Mouse (Mus musculus): ENCODE measurements around the gene Atxn7l2. TPM values are rescaled to one million over a fixed set of nuclear protein-coding genes. Genes with fewer than 3 reads are reported as not detected.
"Not testable (repeated sequence)": the region's sequence is repeated elsewhere in the genome, so short reads cannot be mapped to it uniquely, and the experiment has no call there.

Gene Atxn7l2
- polyA plus RNA-seq (2012; rRNA removed), result 6.8 and 7.8 TPM in 2 replicates

DNA sequence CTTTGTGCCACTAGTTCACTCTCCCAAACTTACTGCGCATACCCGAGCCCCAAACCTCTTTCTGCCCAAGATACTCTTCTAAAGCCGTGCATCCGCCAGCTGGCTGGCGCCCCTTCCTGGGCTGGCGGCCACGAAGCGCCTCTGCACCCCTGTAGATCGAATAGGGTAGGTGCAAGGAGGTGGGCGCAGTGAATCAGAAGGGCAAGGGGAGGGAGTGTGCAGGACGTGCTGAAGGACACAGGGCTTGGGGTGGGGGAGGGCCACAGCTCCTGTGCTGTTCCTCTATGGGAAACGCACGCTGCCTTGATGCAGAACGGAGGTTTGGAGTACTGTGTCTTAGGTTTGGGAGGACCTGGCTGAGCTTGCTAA is at the start of gene Atxn7l2:
Gene Atxn7l2 (minus strand): TSS at position 164 of the 369 bp plus-strand sequence.
- DNase-seq (ENCODE audit: low read depth), result no peak

- peak; percentile 47 for DNase-seq (ENCODE audit: low read depth)
Measured at GRCm38 (mm10) chr3:108259319-108259718, 48.6 kb upstream of the Atxn7l2 start.

DNA sequence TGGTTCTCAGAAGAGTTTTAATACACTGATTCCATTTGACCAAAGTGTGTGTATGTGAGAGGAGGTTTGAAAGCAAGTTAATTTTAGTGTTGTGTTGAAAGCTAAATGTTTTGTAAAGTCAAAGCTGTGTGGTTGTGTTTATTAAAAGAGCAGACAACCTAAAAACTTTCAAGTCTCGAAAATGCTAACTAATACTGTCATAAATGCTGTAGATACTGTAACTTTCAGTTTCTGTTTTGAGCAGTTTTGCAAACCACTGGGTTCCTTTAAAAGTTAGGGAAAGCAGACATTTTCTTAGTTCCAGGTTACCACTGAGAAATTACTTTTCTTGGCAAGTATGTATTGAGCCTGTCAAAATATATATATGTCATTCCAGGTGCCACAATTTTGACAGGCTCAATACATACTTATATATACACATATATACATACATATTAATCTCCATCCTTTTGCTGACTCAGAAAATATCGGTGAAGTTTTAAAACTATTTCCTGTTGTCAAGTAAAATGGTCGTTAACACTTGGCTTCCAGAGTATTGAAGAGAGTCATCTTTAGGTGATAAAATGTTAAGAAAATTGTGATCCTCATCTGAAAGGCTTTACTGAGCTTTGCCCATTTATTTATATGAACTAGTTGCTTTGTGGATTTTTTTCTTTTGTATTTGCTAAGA is 47.2 kb upstream of the Atxn7l2 start:
- no peak for DNase-seq (ENCODE audit: low read depth)

GRCm38 (mm10) chr3:108256719-108257637 is 46.2 kb upstream of the Atxn7l2 start, which contains the start of gene Psma5:
TSS of gene Psma5 (plus strand) at chr3:108256926.
- peak; percentile 90 for DNase-seq (ENCODE audit: low read depth)

- DNase-seq (ENCODE audit: low read depth), result no peak
Measured at GRCm38 (mm10) chr3:108246857-108247256, 36.1 kb upstream of the Atxn7l2 start.

- no peak for DNase-seq (ENCODE audit: low read depth)
Measured at GRCm38 (mm10) chr3:108241243-108241839, 30.6 kb upstream of the Atxn7l2 start.

DNA sequence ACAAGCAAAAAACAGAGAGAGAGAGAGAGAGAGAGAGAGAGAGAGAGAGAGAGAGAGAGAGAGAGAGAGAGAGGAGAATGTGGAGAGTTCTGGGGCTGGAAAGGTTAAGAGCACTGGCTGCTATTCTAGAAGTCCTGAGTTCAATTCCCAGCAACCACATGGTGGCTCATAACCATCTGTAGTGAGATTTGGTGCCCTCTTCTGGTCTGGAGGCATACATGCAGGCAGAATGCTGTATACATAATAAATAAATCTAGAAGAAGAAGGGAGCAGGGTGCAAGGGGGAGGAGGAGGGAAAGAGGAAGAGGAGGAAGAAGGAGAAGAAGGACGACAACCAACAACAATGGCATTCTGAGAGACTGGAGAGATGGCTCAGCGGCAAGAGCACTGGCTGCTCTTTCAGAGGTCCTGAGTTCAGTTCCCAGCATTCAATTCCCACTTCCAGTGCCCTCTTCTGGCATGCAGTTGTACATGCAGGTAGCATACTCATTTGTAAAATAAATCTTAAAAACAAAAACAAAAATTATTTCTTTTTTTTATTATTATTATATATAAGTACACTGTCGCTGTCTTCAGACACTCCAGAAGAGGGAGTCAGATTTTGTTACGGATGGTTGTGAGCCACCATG is 26.9 kb upstream of the Atxn7l2 start:
- DNase-seq (ENCODE audit: low read depth), result not testable (repeated sequence)

GRCm38 (mm10) chr3:108231646-108232045 is 20.9 kb upstream of the Atxn7l2 start:
- DNase-seq (ENCODE audit: low read depth), result no peak

GRCm38 (mm10) chr3:108227521-108227920 is 16.8 kb upstream of the Atxn7l2 start:
- DNase-seq (ENCODE audit: low read depth), result no peak

DNA sequence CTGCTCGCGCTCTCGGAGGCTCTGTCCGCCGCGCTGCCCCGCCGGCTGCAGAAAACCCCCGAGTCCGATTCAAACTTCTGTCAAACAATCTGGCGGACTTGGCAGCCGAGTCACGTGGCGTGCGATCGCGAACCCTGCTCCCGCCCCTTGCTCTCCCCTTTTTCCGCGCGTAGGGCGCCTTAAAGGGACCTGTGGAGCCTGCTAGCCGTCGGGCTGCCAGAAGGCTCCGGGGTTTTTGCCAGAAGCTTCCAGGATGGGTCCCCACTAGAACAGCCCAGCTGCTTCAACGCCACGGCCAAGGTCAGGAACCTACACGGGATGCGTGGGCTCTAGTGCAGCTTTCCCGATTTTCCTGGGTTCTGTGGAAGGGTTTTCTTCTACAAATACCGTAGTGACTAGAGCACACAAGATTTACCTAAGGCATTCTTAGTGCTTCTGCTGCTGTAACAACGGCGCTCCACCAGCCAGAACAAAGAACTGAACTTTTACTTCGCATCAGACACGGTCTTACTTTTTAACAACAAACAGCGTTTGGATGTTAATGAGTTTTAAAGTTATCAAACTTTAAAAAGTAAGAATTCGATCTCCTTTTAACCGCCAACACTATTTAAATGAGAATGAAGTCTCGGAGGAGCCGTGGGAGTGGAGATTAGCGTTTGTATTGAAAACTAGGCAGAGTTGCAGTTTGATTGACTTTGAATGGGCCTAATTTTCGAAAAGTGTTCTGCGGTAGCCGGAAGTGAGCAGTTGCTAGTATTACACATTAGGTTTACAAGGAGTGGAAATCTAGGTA is 16.0 kb upstream of the Atxn7l2 start, which contains the start of gene Sypl2:
Gene Sypl2 (minus strand): TSS at position 91 of the 793 bp plus-strand sequence.
- DNase-seq (ENCODE audit: low read depth), result no peak

GRCm38 (mm10) chr3:108225711-108226557 is 15.2 kb upstream of the Atxn7l2 start:
- DNase-seq (ENCODE audit: low read depth), result no peak

- DNase-seq (ENCODE audit: low read depth), result no peak
Measured at GRCm38 (mm10) chr3:108220661-108221060, 9.9 kb upstream of the Atxn7l2 start.

DNA sequence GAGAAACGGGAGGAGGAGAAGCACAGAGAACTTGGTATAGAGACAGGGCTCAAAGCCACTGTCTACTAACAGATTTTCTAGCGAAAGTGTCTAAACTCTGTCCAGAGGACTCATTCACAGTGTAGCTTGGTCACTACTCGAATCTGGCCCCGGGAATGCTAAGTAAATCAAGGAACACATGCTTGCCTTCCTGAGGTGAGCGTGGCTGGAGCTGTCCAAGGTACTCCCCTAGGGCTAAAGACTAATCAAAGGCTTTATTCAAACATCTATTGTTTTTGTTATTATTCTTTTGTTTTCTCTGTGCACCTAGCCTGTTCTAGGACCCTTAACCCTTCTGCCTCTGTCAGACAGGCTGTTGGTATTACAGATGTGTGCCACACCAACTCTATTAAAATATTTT is 4.0 kb upstream of the Atxn7l2 start:
- DNase-seq (ENCODE audit: low read depth), result no peak

- no peak for DNase-seq (ENCODE audit: low read depth)
Measured at GRCm38 (mm10) chr3:108212406-108212805, 1.7 kb upstream of the Atxn7l2 start.

- no peak for DNase-seq (ENCODE audit: low read depth)
Measured at GRCm38 (mm10) chr3:108211845-108212244, 1.1 kb upstream of the Atxn7l2 start.

GRCm38 (mm10) chr3:108209946-108210770 is 576 bp downstream of the Atxn7l2 start:
- peak; percentile 38 for DNase-seq (ENCODE audit: low read depth)

- no peak for DNase-seq (ENCODE audit: low read depth)
Measured at GRCm38 (mm10) chr3:108209536-108209935, 1.2 kb downstream of the Atxn7l2 start.

DNA sequence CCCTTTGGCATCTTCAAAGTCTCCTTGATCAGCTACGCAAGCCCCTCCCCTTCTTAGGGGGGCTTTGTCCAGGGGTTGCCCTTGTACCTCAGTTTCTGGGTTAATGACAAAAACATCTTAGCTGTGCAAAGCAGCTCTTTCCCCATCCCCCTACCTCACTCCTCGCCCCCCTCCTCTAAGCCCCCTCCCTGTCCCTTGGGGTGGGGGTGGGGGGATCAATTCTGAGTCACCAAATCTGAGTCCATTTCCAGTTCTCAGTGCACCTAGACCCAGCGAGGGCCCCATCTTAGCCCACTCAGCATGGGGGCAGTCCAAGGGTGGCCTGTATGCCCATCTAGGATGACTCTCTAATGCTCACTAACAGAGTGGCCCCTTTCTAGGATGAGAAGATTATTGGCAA is 1.7 kb downstream of the Atxn7l2 start:
- DNase-seq (ENCODE audit: low read depth), result no peak

- DNase-seq (ENCODE audit: low read depth), result no peak
Measured at GRCm38 (mm10) chr3:108206731-108207375, 3.9 kb downstream of the Atxn7l2 start.
